Mouse (Mus musculus) embryonic facial prominence, embryonic 15.5 days (tissue): ENCODE data around the gene Gm20547. TPM values are rescaled to one million over a fixed set of nuclear protein-coding genes. Genes with fewer than 3 reads are reported as not detected.
A peak's percentile ranks its signal among the peaks of the same experiment; 100 is the strongest.
"Not testable (repeated sequence)": the region's sequence is repeated elsewhere in the genome, so short reads cannot be mapped to it uniquely, and the experiment has no call there.

Source experiments
- ATAC-seq: fragments of 200-750 bp; cut with Nextera tagmentation; 2 replicates; pipeline ENCODE4 v1.8.0; 2017; ENCODE audit warnings: low read depth, moderate TSS enrichment; ENCODE audit not compliant: insufficient number of reproducible peaks, low FRiP score, low TSS enrichment
- H3K27ac ChIP-seq: fragments of 300-500 bp; sonication (generic); replicated peaks from 2 replicates; pipeline ENCODE4 v1.5.1; 2015; ENCODE audit warnings: mild to moderate bottlenecking, inconsistent platforms
- H3K27me3 ChIP-seq: fragments of 300-500 bp; sonication (generic); 2 replicates; pipeline ENCODE4 v1.6.1; 2015; ENCODE audit warnings: inconsistent platforms
- H3K36me3 ChIP-seq: fragments of 300-500 bp; sonication (generic); 2 replicates; pipeline ENCODE4 v1.6.1; 2015; ENCODE audit warnings: mild to moderate bottlenecking, inconsistent platforms
- H3K4me1 ChIP-seq: fragments of 300-500 bp; sonication (generic); 2 replicates; pipeline ENCODE4 v1.6.1; 2015; ENCODE audit warnings: inconsistent platforms
- H3K4me2 ChIP-seq: fragments of 300-500 bp; sonication (generic); replicated peaks from 2 replicates; pipeline ENCODE4 v1.6.1; 2015; ENCODE audit warnings: mild to moderate bottlenecking, inconsistent platforms
- H3K4me3 ChIP-seq: fragments of 300-500 bp; sonication (generic); replicated peaks from 2 replicates; pipeline ENCODE4 v1.5.1; 2015; ENCODE audit warnings: mild to moderate bottlenecking, inconsistent platforms
- H3K9ac ChIP-seq: fragments of 300-500 bp; sonication (generic); 2 replicates; pipeline ENCODE4 v1.6.1; 2015; ENCODE audit warnings: inconsistent platforms
- H3K9me3 ChIP-seq: fragments of 300-500 bp; sonication (generic); replicated peaks from 2 replicates; pipeline ENCODE4 v1.6.1; 2016; ENCODE audit warnings: inconsistent platforms
- WGBS: fragments of 180-500 bp; shearing (Covaris S2); methylation state at CpG from one replicate; pipeline ENCODE4 v1.1.7; 2015; 5-methylcytosine and 5-hydroxymethylcytosine counted together
- polyA plus RNA-seq: library from polyadenylated mRNA; unstranded; fragments of >200 nt; fragmentation: Nextera tagmentation; extraction: Ambion mirVana; gene quantifications from 2 replicates; pipeline ENCODE4 v1.2.1, GENCODE M21; 2015

Gm20547 gene
- polyA plus RNA-seq, 1 experiment from 2014 or later: not detected

- no peak overlapping the region for H3K4me3 ChIP-seq
- ATAC-seq: peak; percentile 48
- H3K27ac ChIP-seq: no peak overlapping the region
- no peak overlapping the region for H3K4me2 ChIP-seq
- H3K36me3 ChIP-seq: peaks cover 70% of the 10 kb centered on the region
- peaks cover 17% of the 10 kb centered on the region for H3K4me1 ChIP-seq
- WGBS: 43% methylated on average over 5 of the region's 5 CpGs
- H3K9ac ChIP-seq: no peak overlapping the region
- H3K27me3 ChIP-seq: no peaks in the 10 kb centered on the region
- no peaks in the 10 kb centered on the region for H3K9me3 ChIP-seq
These were observed 30.1 kb upstream of the Gm20547 start for GRCm38 (mm10) chr17:34911945-34912351.

- Histone ChIP-seq H3K27me3 (no peaks in the 10 kb centered on the region), H3K36me3 (peaks cover 80% of the 10 kb centered on the region), H3K9me3 (no peaks in the 10 kb centered on the region), H3K27ac (no peak overlapping the region), H3K9ac (no peak overlapping the region), H3K4me1 (peaks cover 17% of the 10 kb centered on the region), H3K4me3 (no peak overlapping the region), H3K4me2 (no peak overlapping the region)
- no peak for ATAC-seq
- WGBS: 76% methylated on average over 10 of the region's 10 CpGs
These were observed 29.1 kb upstream of the Gm20547 start for GRCm38 (mm10) chr17:34910982-34911381.

- 91% methylated on average over 9 of the region's 9 CpGs for WGBS
- Histone ChIP-seq H3K9me3 (no peaks in the 10 kb centered on the region), H3K4me3 (no peak overlapping the region), H3K4me2 (no peak overlapping the region), H3K9ac (no peak overlapping the region), H3K27me3 (no peaks in the 10 kb centered on the region), H3K4me1 (peaks cover under 1% of the 10 kb centered on the region), H3K27ac (no peak overlapping the region), H3K36me3 (peaks cover 66% of the 10 kb centered on the region)
- no peak for ATAC-seq
These were observed 21.1 kb upstream of the Gm20547 start for GRCm38 (mm10) chr17:34902895-34903294.

DNA sequence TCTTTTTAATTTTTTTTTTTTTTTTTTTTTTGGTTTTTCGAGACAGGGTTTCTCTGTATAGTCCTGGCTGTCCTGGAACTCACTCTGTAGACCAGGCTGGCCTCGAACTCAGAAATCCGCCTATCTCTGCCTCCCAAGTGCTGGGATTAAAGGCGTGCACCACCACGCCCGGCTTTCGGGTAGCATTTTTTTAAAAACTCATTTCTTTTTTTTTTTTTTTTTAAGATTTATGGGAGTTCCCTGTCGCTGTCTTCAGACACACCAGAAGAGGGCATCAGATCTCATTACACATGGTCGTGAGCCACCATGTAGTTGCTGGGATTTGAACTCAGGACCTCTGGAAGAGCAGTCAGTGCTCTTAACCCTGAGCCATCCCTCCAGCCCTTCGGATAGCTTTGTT, 20.1 kb upstream of the Gm20547 start:
- H3K4me2 ChIP-seq, H3K9me3 ChIP-seq, ATAC-seq, H3K27ac ChIP-seq, H3K4me3 ChIP-seq, H3K9ac ChIP-seq, H3K27me3 ChIP-seq: not testable (repeated sequence)
- WGBS: 88% methylated on average over 9 of the region's 10 CpGs
- H3K36me3 ChIP-seq: peaks cover 56% of the 10 kb centered on the region
- peaks cover 10% of the 10 kb centered on the region for H3K4me1 ChIP-seq

- not testable (repeated sequence) for H3K4me2 ChIP-seq, H3K27me3 ChIP-seq, H3K9ac ChIP-seq, H3K9me3 ChIP-seq, H3K27ac ChIP-seq, ATAC-seq, H3K4me3 ChIP-seq
- Histone ChIP-seq H3K4me1 (peaks cover 20% of the 10 kb centered on the region), H3K36me3 (peaks cover 48% of the 10 kb centered on the region)
These were observed 19.0 kb upstream of the Gm20547 start for GRCm38 (mm10) chr17:34900826-34901225.

DNA sequence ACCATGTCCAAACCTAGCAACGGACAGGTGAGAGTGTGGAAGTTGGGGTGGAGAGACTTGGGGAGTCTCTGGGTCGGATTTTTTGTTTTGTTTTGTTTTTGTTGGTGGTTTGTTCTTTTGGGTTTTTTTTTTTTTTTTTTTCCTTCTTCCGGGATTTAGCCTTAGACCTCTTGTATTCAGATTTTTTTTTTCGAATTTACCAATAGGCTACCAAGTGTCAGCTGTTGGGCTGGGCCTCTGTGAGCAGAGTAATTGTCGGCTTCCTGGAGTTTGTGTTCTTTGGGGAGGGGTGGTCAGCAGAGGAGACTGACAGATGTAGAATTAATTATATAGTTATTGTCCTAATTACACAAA, 18.0 kb upstream of the Gm20547 start:
- peaks cover 39% of the 10 kb centered on the region for H3K36me3 ChIP-seq
- H3K4me2 ChIP-seq: peak overlapping the region; percentile 70
- H3K9ac ChIP-seq: peak overlapping the region; percentile 90
- peak overlapping the region; percentile 85 for H3K4me3 ChIP-seq
- ATAC-seq: no peak
- H3K4me1 ChIP-seq: peaks cover 30% of the 10 kb centered on the region
- no peaks in the 10 kb centered on the region for H3K9me3 ChIP-seq
- no peaks in the 10 kb centered on the region for H3K27me3 ChIP-seq
- H3K27ac ChIP-seq: peak overlapping the region; percentile 97
- WGBS: under 1% methylated on average over 5 of the region's 5 CpGs

DNA sequence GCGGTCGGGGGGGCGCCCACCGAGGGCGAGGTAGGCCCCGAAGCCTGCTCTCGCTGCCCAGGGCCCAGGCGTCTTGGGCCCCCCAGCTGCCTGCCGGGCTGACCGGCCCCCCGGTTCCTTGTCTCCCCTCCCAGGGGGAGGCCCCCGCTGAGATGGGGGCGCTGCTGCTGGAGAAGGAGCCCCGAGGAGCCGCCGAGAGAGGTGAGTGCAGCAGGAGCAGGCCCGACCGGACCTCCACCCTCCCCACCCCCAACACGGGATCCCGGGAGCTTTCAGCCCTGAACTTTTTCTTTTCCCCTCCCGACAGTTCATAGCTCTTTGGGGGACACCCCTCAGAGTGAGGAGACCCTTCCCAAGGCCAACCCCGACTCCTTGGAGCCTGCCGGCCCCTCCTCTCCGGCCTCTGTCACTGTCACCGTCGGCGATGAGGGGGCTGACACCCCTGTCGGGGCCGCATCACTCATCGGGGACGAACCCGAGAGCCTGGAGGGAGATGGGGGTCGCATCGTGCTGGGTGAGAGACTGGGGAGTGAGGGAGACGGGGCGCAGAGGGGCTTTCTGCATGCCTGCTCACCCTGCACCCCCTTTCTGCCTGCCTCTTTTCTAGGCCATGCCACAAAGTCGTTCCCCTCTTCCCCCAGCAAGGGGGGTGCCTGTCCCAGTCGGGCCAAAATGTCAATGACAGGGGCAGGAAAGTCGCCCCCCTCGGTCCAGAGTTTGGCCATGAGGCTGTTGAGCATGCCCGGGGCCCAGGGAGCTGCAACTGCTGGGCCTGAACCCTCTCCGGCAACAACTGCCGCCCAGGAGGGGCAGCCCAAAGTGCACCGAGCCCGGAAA, 17.4 kb upstream of the Gm20547 start:
- no peak for ATAC-seq
- Histone ChIP-seq H3K27ac (peak overlapping the region; percentile 97), H3K9ac (peak overlapping the region; percentile 90), H3K4me2 (peak overlapping the region; percentile 70), H3K4me1 (peaks cover 30% of the 10 kb centered on the region), H3K27me3 (no peaks in the 10 kb centered on the region), H3K4me3 (peak overlapping the region; percentile 85), H3K9me3 (no peaks in the 10 kb centered on the region), H3K36me3 (peaks cover 33% of the 10 kb centered on the region)
- under 1% methylated on average over 37 of the region's 45 CpGs for WGBS

DNA sequence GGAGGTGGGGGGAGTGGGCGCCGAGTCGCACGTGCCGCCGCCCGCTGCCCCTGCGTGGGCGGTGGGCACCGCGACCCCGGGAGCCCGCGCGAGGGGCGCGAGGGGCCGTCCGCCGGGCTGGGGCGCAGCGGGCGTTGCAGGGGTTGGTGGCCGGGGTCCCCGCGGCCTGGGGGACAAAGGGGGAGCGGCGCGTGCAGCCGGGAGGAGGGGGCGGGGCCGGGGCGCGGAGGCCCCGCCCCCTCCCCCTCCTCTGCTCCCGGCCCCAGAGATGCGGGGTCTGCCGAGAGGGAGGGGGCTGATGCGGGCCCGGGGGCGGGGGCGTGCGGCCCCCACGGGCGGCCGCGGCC, 16.8 kb upstream of the Gm20547 start:
- Histone ChIP-seq H3K9ac (peak overlapping the region; percentile 90), H3K9me3 (no peaks in the 10 kb centered on the region), H3K4me2 (peak overlapping the region; percentile 70), H3K4me1 (peaks cover 30% of the 10 kb centered on the region), H3K27me3 (no peaks in the 10 kb centered on the region), H3K27ac (peak overlapping the region; percentile 97), H3K4me3 (peak overlapping the region; percentile 85), H3K36me3 (peaks cover 27% of the 10 kb centered on the region)
- ATAC-seq: no peak
- under 1% methylated on average over 20 of the region's 47 CpGs for WGBS

GRCm38 (mm10) chr17:34898160-34898586, 16.3 kb upstream of the Gm20547 start, which contains the start of the genes C2 and Ehmt2:
TSS of gene C2 (minus strand) at chr17:34898265.
TSS of gene Ehmt2 (plus strand) at chr17:34898469.
- peaks cover 30% of the 10 kb centered on the region for H3K4me1 ChIP-seq
- peak; percentile 32 for ATAC-seq
- no peaks in the 10 kb centered on the region for H3K9me3 ChIP-seq
- H3K36me3 ChIP-seq: peaks cover 22% of the 10 kb centered on the region
- WGBS: 0% methylated on average over 43 of the region's 44 CpGs
- peak within 1 kb of the TSS; percentile 97 for H3K27ac ChIP-seq
- peak within 1 kb of the TSS; percentile 90 for H3K9ac ChIP-seq
- peak within 1 kb of the TSS; percentile 70 for H3K4me2 ChIP-seq
- no peaks in the 10 kb centered on the region for H3K27me3 ChIP-seq
- H3K4me3 ChIP-seq: peak within 1 kb of the TSS; percentile 85

GRCm38 (mm10) chr17:34897373-34898159, 15.7 kb upstream of the Gm20547 start:
- WGBS: 13% methylated on average over 10 of the region's 10 CpGs
- ATAC-seq: no peak
- Histone ChIP-seq H3K4me3 (peak overlapping the region; percentile 85), H3K9me3 (no peaks in the 10 kb centered on the region), H3K4me1 (peaks cover 30% of the 10 kb centered on the region), H3K27me3 (no peaks in the 10 kb centered on the region), H3K27ac (peak overlapping the region; percentile 97), H3K36me3 (peaks cover 16% of the 10 kb centered on the region), H3K9ac (peak overlapping the region; percentile 90), H3K4me2 (peak overlapping the region; percentile 70)

DNA sequence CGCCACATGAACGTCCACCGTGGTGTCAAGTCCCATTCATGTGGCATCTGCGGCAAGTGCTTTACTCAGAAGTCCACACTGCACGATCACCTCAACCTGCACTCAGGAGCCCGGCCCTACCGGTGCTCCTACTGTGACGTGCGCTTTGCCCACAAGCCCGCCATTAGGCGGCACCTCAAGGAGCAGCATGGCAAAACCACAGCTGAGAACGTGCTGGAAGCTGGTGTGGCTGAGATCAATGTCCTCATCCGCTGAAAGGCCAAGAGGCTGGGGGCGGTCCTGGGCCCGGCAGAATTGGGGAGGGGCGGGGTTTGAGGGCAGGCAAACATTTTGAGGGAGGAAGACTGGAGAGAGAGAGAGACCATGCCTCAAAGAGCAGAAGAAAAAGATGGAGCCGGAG, 14.5 kb upstream of the Gm20547 start:
- no peak overlapping the region for H3K4me3 ChIP-seq
- no peak overlapping the region for H3K9ac ChIP-seq
- no peaks in the 10 kb centered on the region for H3K27me3 ChIP-seq
- peaks cover 30% of the 10 kb centered on the region for H3K4me1 ChIP-seq
- 0 out of 2 replicates have a peak overlapping the region, but pooled peaks have one; percentile 15 for H3K4me2 ChIP-seq
- 79% methylated on average over 17 of the region's 17 CpGs for WGBS
- no peaks in the 10 kb centered on the region for H3K9me3 ChIP-seq
- no peak overlapping the region; the same call in 1 of the 2 replicates for H3K27ac ChIP-seq
- H3K36me3 ChIP-seq: peaks cover 8% of the 10 kb centered on the region; the same call in 1 of the 2 replicates
- ATAC-seq: no peak
